Mouse (Mus musculus) left cerebral cortex, adult 6 months (tissue): ENCODE measurements around the gene Hmx1. TPM values are rescaled to one million over a fixed set of nuclear protein-coding genes. Genes with fewer than 3 reads are reported as not detected.

Experiments used
- long read RNA-seq, 2 experiments: library from polyadenylated mRNA; unstranded; transcript quantifications; one replicate each; pipeline ENCODE4 v2.0.0; 2019 to 2020
- polyA plus RNA-seq: library from polyadenylated mRNA; unstranded; fragments of <200 nt; fragmentation: Nextera tagmentation; gene quantifications from 2 replicates; pipeline ENCODE4 v1.2.3, GENCODE M21; 2021

The Hmx1 gene
- polyA plus RNA-seq: not detected in 2 replicates
- long read RNA-seq, experiment 1: 0 reads
- long read RNA-seq, experiment 2: 0 reads

GRCm38 (mm10) chr5:35388491-35389111, at the start of gene Hmx1:
Gene Hmx1 (plus strand): TSS chr5:35389108.

Other genes with a start within 250 kb of the Hmx1 start
- 0.96 and 7.8 TPM in 2 replicates for gene Adra2c, start 110.8 kb upstream of the Hmx1 start, polyA plus RNA-seq
- gene Cpz, start 136.6 kb downstream of the Hmx1 start, polyA plus RNA-seq: 0.24 and 0.31 TPM in 2 replicates
- gene Trmt44, start 186.0 kb downstream of the Hmx1 start, polyA plus RNA-seq: 1.3 TPM in 2 replicates
- 7.1 and 8.5 TPM in 2 replicates for gene Acox3, start 193.9 kb downstream of the Hmx1 start, polyA plus RNA-seq